Mouse (Mus musculus): Measurements from ENCODE around the gene Map3k15. TPM values are rescaled to one million over a fixed set of nuclear protein-coding genes. Genes with fewer than 3 reads are reported as not detected.

Gene Map3k15
- polyA plus RNA-seq, 1 experiment from 2014 or later, result 0.48 TPM

Other genes with a start within 250 kb of the Map3k15 start
- gene Pdha1, start 150.0 kb downstream of the Map3k15 start, polyA plus RNA-seq (2016; fragmentation: Nextera tagmentation; extraction: Ambion mirVana), result 85.5 and 90.4 TPM in 2 replicates